In the genomic region with DNA sequence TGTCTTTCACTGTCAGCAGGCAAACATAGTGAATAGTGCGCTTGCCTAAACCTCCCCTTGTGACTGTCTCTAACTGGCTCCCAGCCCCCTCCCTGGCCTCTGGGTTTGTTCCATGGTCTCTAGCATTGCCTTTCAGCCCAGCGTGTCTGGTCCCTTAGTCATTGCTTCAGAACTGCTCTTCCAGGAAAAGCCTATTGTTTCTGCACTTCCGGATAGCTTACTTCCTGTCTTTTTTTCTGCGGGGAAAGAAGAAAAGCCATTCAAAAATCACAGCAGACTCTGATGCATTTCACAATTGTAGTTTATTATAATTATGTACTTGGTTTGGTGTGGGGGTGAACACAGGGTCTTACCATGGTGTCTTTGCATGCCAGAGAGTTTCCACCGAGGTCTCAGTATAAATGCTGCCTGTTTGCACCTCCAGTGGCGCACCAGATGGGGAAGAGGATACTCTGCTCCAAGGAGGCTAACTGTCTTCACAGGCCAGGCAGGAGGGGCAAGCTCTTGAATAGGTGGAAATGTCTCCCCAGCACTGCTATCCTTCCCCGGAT, we compare ENCODE assay signal across 10 mouse cellular contexts. TPM values are rescaled to one million over a fixed set of nuclear protein-coding genes. Genes with fewer than 3 reads are reported as not detected.
DNase-seq lines count a peak whose midpoint lies in the region; ATAC-seq and TF ChIP-seq lines count a peak whose summit lies in the region.
"Had no signal": no experiment of that assay in that cellular context is flagged by ENCODE, and none has a peak within 500 bp of the region (broad histone marks: within the 10 kb centered on the region; RNA-seq: fewer than 3 reads in every experiment).

No protein-coding gene starts in this region.

- no peaks in the 10 kb centered on the region for H3K36me3 ChIP-seq in neural tube, embryonic 11.5 days (ENCODE audit: control insufficient read depth, insufficient read depth, low read length)
- no peaks in the 10 kb centered on the region for H3K36me3 ChIP-seq in neural tube, embryonic 15.5 days
- no peaks in the 10 kb centered on the region for H3K36me3 ChIP-seq in heart, embryonic 15.5 days
- H3K36me3 ChIP-seq: embryonic facial prominence, embryonic 13.5 days; hindbrain, embryonic 13.5 days had no signal

- peak; percentile 18 for DNase-seq in neural tube, embryonic 11.5 days (ENCODE audit: low spot score)
- peak; percentile 65 for DNase-seq in kidney, postnatal 10 days
- DNase-seq in yolk sac, embryonic 10.5 days (ENCODE audit: low spot score), result peak; percentile 7
- no peak for DNase-seq in urinary bladder, postnatal 25 days (ENCODE audit: low spot score)
- DNase-seq in retina, postnatal 1 day, result no peak
- DNase-seq in left cerebral cortex, adult 2 months (ENCODE audit: extremely low spot score in 1 of 2, low spot score in 2 of 2), result no peak

- H3K27me3 ChIP-seq in neural tube, embryonic 11.5 days (ENCODE audit: control insufficient read depth, insufficient read depth, low read length), result no peaks in the 10 kb centered on the region
- H3K27me3 ChIP-seq in neural tube, embryonic 15.5 days (replicated peaks), result no peaks in the 10 kb centered on the region
- no peaks in the 10 kb centered on the region for H3K27me3 ChIP-seq in heart, embryonic 15.5 days
- H3K27me3 ChIP-seq: embryonic facial prominence, embryonic 13.5 days; hindbrain, embryonic 13.5 days had no signal

- no peaks in the 10 kb centered on the region for H3K4me1 ChIP-seq in neural tube, embryonic 11.5 days (ENCODE audit: control insufficient read depth, insufficient read depth, low read length)
- no peaks in the 10 kb centered on the region for H3K4me1 ChIP-seq in neural tube, embryonic 15.5 days
- H3K4me1 ChIP-seq in heart, embryonic 15.5 days (replicated peaks), result no peaks in the 10 kb centered on the region
- H3K4me1 ChIP-seq: embryonic facial prominence, embryonic 13.5 days; hindbrain, embryonic 13.5 days had no signal

- no peak overlapping the region for H3K27ac ChIP-seq in neural tube, embryonic 11.5 days (ENCODE audit: low read depth, low read length)
- no peak overlapping the region for H3K27ac ChIP-seq in neural tube, embryonic 15.5 days (replicated peaks)
- H3K27ac ChIP-seq in heart, embryonic 15.5 days, result peak overlapping the region; percentile 66
- no peak overlapping the region for H3K27ac ChIP-seq in left cerebral cortex, adult 2 months
- H3K27ac ChIP-seq: embryonic facial prominence, embryonic 13.5 days; hindbrain, embryonic 13.5 days had no signal

- H3K4me2 ChIP-seq in neural tube, embryonic 11.5 days (ENCODE audit: low read depth), result no peak overlapping the region
- no peak overlapping the region for H3K4me2 ChIP-seq in neural tube, embryonic 15.5 days
- H3K4me2 ChIP-seq in heart, embryonic 15.5 days, result no peak overlapping the region
- H3K4me2 ChIP-seq: embryonic facial prominence, embryonic 13.5 days; hindbrain, embryonic 13.5 days had no signal

- TF ChIP-seq CTCF in left cerebral cortex, adult 2 months (IDR thresholded peaks at IDR 0.05), result no peak

- H3K9me3 ChIP-seq in neural tube, embryonic 11.5 days (ENCODE audit: control insufficient read depth, low read length), result no peaks in the 10 kb centered on the region
- no peaks in the 10 kb centered on the region for H3K9me3 ChIP-seq in neural tube, embryonic 15.5 days (replicated peaks)
- no peaks in the 10 kb centered on the region for H3K9me3 ChIP-seq in heart, embryonic 15.5 days (replicated peaks)
- H3K9me3 ChIP-seq: embryonic facial prominence, embryonic 13.5 days; hindbrain, embryonic 13.5 days had no signal

- no peak overlapping the region for H3K9ac ChIP-seq in neural tube, embryonic 11.5 days (ENCODE audit: low read length)
- H3K9ac ChIP-seq in neural tube, embryonic 15.5 days (replicated peaks), result no peak overlapping the region
- H3K9ac ChIP-seq in heart, embryonic 15.5 days, result no peak overlapping the region
- H3K9ac ChIP-seq: embryonic facial prominence, embryonic 13.5 days; hindbrain, embryonic 13.5 days had no signal

- intact Hi-C loops in left cerebral cortex, adult 2 months (cut with DNase I), result no loop called here

- H3K4me3 ChIP-seq in neural tube, embryonic 11.5 days (ENCODE audit: low read depth, low read length), result no peak overlapping the region
- no peak overlapping the region for H3K4me3 ChIP-seq in neural tube, embryonic 15.5 days (replicated peaks)
- H3K4me3 ChIP-seq in heart, embryonic 15.5 days, result no peak overlapping the region
- no peak overlapping the region for H3K4me3 ChIP-seq in left cerebral cortex, adult 2 months
- H3K4me3 ChIP-seq: embryonic facial prominence, embryonic 13.5 days; hindbrain, embryonic 13.5 days had no signal

- no peak for ATAC-seq in neural tube, embryonic 11.5 days (ENCODE audit: insufficient read depth, low FRiP score, low TSS enrichment)
- no peak for ATAC-seq in neural tube, embryonic 15.5 days (ENCODE audit: low FRiP score)
- 0 out of 2 replicates have a peak, but pooled peaks have one; percentile 43 for ATAC-seq in heart, embryonic 15.5 days (replicated peaks; ENCODE audit: insufficient number of reproducible peaks, insufficient read depth, low FRiP score, low read depth)

- WGBS in neural tube, embryonic 11.5 days, result 75% methylated on average over 7 of the region's 7 CpGs
- 74% methylated on average over 7 of the region's 7 CpGs for whole genome bisulfite sequencing in neural tube, embryonic 15.5 days
- WGBS in heart, embryonic 15.5 days, result 64% methylated on average over 7 of the region's 7 CpGs

RNA-seq across cellular contexts. Expression of gene Kdr, which starts 35.7 kb away (rescaled TPM):
- 28.9 and 29.2 TPM in 2 replicates for polyA plus RNA-seq in neural tube, embryonic 11.5 days (2014; fragmentation: Nextera tagmentation; extraction: Ambion mirVana)
- polyA plus RNA-seq in neural tube, embryonic 15.5 days (2015; fragmentation: Nextera tagmentation; extraction: Ambion mirVana), result 20.0 and 22.6 TPM in 2 replicates
- polyA plus RNA-seq in heart, embryonic 15.5 days (2015; fragmentation: Nextera tagmentation; extraction: Ambion mirVana), result 35.4 and 35.6 TPM in 2 replicates
- total RNA-seq in left cerebral cortex, adult 2 months (2021), result 1 to 10 TPM; 4.6 to 6.2 TPM

Comparison
In these comparisons a context has a peak if more than half of its experiments do, and no peak if none do; other contexts are left out.
1. DNase-seq: peak in neural tube, embryonic 11.5 days (single experiment), kidney, postnatal 10 days (single experiment) and yolk sac, embryonic 10.5 days (single experiment); none in urinary bladder, postnatal 25 days (single experiment), retina, postnatal 1 day (single experiment) and left cerebral cortex, adult 2 months (0 of 2).